Mouse (Mus musculus) CH12.LX (cell line): ENCODE data around the gene U2af1l4.

Experiments
- CTCF ChIP-seq, 2 experiments: IDR thresholded peaks in 1 of 2; conservative IDR thresholded peaks in 1 of 2; 2 replicates each; pipeline ENCODE4 v1.5.1; 2011 to 2012; ENCODE audit warnings: low read depth in 2 of 2, low read length in 2 of 2, improper control_type of control experiment in 1 of 2, inconsistent platforms in 1 of 2, mild to moderate bottlenecking in 1 of 2, moderate library complexity in 1 of 2
- JUN ChIP-seq: IDR thresholded peaks from 2 replicates; pipeline ENCODE4 v1.6.1; 2011; ENCODE audit warnings: low read depth, mild to moderate bottlenecking, low read length, improper control_type of control experiment, moderate library complexity; ENCODE audit not compliant: insufficient read depth
- SMC3 ChIP-seq: IDR thresholded peaks from 2 replicates; pipeline ENCODE4 v1.6.1; 2011; ENCODE audit warnings: low read depth, low read length, improper control_type of control experiment

DNA sequence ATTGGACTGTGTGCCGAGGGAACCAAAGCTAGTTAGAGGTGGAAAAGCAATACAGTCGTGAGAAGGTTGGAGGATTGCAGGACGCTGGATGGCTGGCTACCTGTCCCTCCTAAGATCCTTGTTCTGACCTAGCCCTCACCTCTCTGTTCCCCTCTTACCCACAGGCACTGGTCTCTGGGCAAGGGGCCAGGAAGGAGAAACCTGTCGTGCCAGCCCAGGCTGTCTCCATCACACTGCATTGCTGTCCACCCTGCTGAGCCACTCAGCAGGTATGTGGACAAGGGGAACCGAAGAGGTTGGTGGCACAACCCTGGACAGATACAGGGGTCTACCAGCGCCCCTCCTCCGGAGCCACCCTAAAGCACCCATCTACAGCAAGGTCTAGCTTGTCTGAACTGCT, 37.5 kb downstream of the U2af1l4 start:
- no peak for TF ChIP-seq JUN
- no peak for TF ChIP-seq SMC3
- no peak for TF ChIP-seq CTCF (conservative IDR thresholded peaks at IDR 0.05 in 1 of 2, IDR thresholded peaks at IDR 0.05 in 1 of 2; ENCODE audit: low read depth in 2 of 2, low read length in 2 of 2)
